Mouse (Mus musculus): Measurements from ENCODE around the gene Fam129c.

Gene Fam129c

DNA sequence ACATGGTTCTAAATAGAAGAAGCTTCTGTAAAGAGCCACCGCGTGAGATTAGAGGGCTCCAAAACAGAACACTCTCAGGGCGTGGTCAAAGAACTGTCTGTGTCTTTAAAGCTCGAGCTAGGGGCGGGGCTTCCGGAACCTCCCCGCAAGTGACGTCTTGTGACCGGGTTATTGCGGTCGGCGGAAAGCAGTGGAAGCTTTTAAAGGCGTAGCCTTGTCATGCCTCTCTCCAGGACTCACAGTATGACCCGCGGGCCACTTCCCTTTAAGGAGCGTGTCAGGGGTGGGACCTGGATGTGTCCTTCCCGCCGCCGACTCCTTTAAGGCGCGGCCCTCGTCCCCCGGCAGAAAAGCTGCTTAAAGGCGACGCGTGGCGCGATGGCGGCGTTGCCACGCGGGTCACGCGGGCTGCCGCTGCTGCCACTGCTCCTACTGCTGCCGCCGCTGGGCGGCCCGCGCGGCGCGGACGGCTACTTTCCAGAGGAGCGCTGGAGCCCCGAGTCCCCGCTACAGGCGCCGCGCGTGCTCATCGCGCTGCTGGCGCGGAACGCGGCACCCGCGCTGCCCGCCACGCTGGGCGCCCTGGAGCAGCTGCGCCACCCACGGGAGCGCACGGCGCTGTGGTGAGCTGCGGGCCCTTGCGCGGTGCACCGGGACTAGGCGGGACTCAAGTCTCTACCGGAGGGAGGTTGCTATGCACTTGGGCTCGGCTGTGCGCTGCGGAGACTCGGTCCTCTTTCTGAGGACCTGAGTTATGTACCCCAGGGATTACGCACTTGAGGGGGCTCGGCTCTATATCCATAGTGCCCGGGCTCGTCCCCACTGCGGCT, 13.6 kb downstream of the Fam129c start, which contains the start of gene Colgalt1:
Gene Colgalt1 (plus strand): TSS at position 177 of the 830 bp plus-strand sequence.
- DNase-seq (ENCODE audit: low spot score): peak; percentile 98

DNA sequence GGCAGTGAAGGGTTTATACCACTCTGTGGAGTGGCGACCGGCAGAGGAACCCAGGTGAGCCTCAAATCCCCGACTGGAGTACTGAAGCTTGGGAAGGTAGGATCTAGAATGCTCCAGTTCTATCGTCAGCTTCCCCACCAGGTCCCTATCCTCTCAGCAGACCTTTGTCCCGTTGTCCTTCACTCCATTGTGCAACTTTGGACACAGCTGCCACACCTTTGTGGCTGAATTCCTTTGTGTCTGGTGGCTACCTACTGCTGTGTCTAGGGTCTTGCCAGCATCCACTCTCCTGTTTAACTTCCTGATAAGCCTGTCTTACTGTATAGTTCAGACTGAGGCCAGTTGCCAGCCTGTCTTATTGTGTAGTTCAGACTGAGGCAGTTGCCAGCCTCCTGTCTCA, 14.7 kb downstream of the Fam129c start:
- DNase-seq (ENCODE audit: low spot score): no peak

DNA sequence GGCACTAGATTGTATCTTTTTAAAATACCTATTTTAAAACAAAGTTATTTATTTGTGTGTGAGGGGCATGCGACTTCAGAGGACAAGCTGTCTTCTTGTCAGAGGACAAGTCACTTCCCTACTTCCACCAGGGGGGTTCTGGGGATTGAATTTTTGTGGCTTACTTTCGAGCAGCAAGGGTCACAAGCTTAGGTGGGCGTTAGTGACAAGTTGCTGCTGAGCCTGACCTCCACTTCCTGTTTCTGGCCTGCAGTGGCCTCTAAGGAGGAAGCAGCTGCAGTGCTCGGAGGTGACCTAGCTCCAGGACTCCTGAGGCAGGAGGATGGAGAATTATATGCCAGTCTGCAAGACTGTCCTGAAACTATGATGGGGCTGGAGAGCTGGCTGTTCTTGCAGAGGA, 16.0 kb downstream of the Fam129c start:
- DNase-seq (ENCODE audit: low spot score): no peak

DNA sequence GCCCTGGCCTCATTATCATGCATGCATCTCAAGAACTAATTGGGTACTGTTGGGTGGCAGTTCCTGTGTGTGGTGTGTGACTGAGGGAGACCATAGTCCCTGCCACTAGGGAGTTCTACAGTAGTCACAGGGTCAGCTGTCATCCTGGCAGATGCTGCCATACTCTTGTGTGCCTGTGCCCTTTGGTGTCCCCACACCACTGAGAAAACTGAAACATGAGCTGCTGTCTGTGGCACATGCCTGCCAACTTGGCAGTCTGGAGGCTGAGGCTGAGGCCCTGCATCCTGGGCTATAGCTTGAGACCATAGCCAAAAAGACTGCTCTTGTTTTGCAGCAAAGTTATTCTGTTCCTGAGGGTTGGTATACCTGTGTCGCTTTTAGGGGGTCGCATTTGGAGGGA, 22.3 kb downstream of the Fam129c start:
- no peak for DNase-seq (ENCODE audit: low spot score)

DNA sequence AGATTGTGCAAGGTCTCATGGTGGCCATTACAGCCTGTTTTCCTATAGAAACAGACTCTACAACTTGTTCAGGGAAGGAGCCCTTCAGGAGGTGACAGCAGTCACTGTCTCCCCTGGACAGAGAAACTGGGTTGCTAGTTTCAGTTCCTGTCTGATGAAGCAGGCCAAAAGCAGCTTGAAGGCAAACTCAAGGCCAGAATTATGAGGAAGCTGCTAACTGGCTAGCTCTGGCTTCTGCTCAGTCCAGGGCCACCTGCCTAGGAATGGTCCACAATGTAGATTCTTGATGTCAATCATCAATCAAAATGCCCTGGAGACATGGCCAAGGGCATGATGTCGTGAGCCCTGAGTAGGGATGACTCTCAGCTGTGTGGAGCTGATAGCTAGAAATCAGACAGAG, 27.6 kb downstream of the Fam129c start:
- no peak for DNase-seq (ENCODE audit: low spot score)

DNA sequence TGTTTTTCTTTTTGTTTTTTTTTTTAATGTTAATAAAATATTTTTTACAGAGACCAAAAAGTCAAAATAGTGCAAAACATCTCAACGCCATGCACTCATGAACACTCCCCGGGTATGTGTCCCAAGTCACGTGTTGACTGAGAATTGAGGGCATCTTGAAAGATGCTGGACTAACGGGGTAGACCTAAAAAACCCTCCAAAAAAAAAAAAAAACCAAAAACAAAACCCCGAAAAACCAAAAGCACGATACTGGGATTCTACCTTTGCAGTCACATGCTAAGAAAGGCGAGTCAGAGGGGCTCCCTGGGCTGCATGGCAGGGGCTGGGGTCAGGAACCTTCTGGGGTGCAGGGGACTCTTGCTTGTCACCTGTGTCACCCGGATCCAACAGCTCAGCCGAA, 29.3 kb downstream of the Fam129c start:
- DNase-seq (ENCODE audit: low spot score): no peak

DNA sequence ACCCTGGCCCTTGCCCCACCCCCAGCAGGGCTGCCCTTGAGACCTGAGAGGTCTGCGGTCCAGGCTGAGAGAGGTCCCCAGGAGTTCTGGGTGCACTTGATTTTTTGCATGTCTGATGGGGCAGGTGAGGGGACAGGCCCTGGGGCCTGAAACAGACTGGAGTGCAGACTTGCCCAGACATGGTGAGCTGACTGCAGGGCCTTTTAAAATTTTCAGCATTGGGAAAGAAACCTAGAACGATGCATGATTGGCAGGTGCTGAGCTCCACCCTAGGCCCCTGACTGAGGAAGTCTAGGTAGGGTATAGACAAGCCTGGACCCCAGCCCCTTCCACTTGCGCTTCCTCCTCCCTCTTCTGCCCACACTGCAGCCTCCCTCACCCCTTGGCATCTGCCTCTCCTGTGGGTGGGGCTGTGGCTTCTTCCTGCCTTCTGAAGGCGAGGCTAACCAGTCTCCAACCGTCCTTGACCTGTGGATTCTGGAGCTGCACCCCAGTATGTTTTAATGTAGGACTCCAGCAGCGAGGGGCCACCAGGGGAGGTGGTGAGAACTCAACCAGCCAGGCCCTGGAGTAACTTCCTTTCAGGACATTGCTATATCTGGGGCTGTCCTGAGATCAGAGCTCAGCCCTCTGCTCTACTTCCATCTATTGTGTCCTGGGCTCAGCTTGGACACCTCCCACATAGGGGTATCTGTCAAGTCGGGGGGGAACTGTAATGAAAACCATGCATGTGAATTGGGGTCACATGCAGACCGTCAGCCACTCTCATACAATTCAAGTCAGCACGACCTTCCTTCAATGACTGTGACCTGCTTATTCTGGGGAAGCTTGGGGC, 30.0 kb downstream of the Fam129c start:
- no peak for DNase-seq (ENCODE audit: low spot score)

DNA sequence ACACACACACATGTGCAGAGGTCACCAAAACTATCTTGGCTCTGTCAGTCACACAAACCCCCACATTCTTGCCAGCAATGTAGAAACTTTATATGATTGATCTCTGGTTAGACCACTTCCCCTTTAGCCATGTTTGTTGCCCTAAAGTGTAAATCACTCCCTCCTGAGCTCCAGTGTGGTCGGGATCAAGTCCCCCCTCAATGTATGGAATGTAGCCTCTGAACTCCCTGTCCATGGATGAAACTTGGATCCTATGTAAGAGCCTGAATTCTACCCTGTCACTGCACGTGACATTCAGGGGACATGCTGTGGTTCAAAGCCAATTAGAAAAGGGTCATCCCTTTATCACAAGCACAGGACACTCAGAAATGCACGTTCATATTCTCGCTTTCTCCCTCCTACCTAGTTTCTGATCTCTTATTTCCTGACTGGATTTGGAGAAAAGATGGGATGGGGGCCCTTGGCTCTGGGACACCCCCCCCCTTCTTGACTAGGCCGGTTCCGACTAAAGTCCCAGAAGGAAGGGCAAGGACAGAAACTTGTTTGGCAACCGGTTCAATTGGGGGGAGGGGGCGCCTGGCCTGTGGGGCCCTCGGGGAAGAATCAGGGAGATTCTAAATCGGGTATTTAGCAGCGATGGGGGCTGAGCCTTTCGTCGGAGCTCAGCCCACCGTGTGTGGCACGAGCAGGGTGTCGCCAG, 31.1 kb downstream of the Fam129c start:
- DNase-seq (ENCODE audit: low spot score): no peak

DNA sequence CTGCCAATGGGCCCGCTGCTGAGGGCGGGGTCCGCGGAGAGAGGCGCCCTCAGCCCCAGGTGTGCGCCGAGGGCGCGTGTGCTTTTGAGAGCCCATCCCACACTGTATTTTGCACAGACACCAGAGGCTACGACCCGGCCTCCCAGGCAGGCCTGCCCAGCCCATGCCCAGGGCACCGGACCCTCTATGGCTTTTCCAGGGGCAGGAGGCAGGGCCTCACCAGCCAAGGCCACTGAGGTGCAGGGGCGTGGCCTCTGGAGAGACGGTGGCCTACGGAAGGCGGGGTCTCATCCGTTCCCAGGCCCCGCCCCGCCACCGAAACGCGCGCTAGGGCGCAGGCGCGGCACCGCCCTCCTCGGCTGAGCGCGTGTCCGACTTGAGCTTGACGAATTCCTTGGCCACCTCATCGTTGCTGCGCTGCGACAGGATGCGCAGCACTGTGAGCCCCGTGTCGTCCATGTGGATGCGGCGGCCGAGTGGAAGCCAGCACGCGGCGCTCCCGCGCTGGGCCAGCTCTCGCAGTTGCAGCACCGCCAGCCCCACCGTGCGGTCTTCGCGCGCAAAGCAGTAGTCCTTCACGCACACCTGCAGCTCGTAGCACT, 31.7 kb downstream of the Fam129c start:
- peak; percentile 88 for DNase-seq (ENCODE audit: low spot score)

DNA sequence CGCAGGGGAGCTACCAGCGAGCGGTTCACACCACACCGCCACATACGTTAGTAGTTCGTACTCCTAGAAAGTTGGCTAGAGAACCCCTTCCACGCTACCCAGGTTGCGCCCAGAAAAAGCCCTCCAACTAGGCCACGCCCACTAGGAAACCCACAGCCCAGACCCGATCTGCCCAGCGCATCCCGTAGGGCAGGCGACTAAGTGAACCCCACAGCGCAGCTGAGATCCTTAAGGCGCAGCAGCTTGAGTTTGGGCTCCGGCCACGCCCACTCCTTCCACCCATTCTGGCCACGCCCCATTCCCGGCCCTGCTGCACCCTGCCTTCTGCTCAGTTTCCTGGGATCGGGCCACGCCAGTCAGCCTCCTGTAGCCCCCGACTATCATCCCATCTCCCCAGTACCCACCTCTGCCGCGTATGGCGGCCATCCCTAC, 32.3 kb downstream of the Fam129c start:
- DNase-seq (ENCODE audit: low spot score): no peak

DNA sequence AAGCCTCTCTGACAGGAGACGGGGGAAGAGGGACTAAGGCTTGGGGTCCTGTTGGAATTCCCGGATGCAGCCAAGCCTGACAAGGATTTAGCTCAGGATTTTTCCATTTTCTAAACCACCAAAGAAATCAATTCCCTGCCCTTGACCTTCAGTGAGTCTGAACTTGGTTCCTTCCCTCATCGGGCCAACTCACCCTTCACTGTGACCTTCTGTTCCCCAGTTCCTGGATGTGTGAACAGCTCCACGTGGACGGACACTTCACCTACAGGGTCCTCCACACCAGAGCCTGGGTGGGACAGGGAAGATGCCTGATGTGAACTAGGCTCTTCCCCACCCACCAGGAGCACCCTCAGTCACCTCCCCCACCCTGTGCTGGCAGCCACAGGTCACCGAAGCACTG, 33.3 kb downstream of the Fam129c start:
- no peak for DNase-seq (ENCODE audit: low spot score)

DNA sequence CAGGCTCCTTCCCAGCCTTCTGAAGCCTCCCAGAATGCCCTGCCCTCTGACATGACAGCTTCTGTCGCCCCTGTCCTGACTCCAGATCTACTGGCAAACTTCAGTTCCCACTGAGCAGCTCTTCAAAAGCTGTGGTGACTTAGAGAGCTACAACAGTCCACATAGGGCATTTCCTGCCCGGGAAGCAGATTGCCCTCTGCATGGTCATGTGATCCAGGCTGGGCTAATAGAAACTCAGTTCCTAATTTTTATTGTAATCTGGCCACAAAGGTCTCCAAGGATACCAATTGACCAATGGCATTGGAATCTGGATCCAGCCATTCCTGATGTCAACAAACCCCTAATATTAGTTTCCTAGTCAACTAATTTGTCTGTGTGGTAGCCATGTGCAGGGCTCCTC, 34.4 kb downstream of the Fam129c start:
- DNase-seq (ENCODE audit: low spot score): no peak

DNA sequence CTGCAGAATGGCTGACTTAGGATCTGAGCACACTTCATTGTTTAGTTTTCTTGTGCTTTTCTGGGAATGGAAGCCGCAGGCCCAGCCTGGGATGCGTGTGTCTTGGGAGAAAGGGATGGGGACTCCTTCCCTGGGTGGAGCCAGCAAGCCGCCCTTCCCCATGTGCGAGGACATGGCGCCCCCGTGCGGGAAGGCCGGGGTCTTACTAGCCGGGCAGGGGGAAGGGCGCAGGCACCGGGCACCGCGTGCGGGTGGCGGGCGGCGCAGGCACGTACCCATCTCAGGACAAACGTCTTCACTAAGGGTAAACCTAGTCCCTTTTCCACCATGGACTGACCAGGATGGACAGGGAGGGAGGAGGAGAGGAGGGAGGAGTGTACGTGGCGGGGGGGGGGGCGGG, 35.7 kb downstream of the Fam129c start:
- DNase-seq (ENCODE audit: low spot score): no peak

DNA sequence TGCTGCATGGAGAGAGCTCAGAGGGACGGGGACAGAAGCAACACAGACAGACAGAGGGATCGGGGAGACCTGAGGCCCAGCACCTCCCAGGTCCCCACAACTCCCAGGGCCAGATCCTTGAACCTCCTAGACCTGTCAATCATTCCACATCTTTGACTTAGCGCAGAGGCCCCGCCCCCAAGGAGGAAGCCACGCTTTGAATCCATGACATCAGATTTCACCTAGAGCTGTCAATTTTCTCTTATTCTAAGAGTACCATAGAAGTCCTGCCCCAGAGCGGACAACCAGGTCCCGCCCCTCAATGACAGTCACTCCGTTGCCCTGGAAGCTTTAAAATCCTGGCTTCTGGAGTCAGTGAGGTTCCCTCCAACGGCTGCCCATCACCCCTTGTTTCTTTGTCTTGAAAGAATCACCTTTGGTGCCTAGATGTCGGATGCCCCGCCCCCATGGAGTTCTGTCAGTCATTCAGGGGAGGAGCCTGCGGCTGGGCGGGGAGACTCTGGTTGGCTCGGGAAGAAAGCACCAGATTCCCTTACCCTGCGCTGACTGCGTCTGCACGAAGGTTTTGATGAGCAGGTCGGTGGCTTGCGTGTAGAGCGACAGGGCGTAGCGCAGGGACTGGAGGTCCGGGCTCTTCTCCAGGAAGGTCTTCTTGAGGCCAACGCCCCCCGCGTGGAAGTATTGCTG, 36.7 kb downstream of the Fam129c start:
- DNase-seq (ENCODE audit: low spot score): no peak

DNA sequence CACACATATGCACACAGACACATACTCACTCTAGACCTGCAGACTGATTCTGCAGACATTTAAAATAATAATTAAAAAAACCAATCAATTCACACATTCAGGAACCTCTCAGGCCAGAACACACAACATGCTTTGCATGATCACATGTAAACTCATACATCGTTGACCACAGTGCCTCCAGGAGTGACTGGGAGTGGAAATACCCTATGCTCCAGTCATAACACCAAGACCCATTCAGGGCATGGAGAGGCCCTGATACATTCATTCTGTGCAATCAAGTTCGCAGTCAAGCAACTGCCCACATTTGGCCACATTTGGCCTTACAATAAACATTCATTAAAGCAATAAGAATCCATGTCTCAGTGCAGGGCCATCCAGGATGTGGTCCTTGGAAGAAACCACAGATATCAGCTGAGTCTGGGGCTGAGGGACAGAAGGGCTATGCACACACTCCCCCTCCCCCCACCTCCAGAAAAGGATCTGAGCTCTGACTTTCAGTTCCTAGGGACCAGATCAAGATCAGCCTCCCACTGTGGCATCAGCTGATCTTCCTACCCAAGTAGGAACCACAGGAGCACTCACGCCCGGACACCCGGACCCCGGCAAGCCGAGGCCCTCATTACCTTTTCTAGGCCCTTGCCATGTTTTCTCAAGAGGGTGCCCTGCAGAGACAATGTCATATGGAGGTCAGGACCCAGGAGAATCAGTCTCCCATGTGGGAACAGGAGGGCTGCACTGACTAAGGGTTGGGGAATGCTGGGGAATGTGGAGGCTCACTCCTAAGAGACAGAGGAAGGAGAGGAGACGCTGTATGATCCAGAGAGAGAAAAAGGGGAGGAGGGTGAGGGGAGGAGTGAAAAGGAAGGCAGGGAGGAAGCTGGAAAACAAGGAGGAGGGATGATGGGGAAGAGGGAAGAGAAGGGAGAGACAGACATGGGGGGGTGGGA, 40.0 kb downstream of the Fam129c start:
- DNase-seq (ENCODE audit: low spot score): no peak

DNA sequence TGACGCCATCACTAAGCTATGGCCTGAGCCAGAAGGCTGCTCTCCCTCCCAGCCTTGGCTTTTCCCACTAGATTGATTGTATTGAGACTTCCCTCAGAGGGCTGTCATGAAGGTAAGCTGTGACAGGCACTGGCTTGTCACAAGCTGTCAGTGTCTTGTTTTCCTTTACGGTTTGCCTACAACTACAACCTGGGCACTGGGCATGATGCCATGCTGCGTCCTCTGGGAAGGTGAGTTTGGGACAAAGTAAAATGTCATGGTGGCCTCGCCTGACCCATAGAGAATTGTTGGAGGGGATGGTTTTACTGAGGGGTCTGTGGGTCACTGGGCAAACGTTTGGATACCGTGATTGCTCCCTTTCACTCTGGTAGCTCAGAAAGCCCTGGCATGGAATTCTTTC, 40.9 kb downstream of the Fam129c start:
- DNase-seq (ENCODE audit: low spot score): no peak

DNA sequence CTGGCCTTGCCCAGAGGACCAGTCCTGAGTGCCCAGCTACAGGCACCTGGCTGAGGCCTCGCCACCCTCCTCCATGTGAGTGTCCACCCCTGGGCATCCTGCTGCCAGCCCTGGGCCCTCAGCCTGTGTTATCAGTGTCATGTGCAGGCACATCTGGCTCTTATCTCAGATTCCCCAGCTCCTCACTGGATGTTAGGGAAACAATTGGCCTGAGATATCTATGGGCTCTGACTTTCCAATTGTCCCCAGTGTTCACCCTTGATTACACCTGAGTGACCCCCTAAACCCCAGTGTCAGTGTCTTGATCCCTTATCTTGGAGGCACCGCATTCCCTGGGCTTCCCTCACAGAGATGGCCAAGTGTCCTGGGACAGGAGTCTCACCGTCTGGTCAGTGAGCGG, 41.9 kb downstream of the Fam129c start:
- no peak for DNase-seq (ENCODE audit: low spot score)

DNA sequence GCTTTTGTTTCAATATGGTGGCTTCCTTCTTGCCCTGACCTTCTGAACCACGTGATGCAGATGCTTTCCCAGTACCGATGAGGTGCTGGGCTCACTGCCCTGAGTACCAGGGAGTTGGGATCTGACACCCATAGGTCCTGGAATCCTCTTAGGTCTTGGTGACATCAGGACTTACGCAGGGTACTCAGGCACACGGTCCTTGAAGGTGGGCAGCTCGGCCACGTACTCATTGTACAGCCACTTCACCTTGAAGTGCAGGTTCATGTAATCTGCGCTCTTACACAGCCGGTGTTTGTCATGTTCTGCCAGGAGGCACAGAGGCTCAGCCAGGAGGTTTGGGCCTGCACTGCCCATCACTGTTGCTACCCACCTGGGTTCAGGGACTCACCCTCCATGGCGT, 48.1 kb downstream of the Fam129c start:
- no peak for DNase-seq (ENCODE audit: low spot score)

DNA sequence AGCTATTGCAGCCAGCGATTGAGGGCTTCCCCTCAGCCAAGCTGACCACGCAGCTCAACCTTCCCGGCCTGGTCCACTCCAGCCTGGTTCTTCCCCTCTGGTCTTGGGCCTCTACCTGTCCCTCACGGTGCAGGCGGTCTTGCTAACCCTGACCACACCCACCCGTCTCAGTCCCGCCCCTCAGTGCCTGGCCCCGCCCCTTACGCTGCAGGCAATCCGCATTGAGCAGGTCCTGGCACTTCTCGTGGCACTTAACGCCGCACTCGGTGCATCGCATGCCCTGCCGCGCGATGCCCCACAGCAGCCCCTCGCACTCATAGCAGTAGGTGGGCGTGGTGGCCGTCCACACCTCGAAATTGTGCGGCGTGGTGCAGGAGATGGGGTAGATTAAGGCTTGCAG, 57.2 kb downstream of the Fam129c start:
- DNase-seq (ENCODE audit: low spot score): no peak
